Mouse (Mus musculus) neural tube, embryonic 12.5 days (tissue): ENCODE data around the gene Zfp653. TPM values are rescaled to one million over a fixed set of nuclear protein-coding genes. Genes with fewer than 3 reads are reported as not detected.

ENCODE experiments used
- ATAC-seq: fragments of 200-750 bp; cut with Nextera tagmentation; 2 replicates; pipeline ENCODE4 v1.8.0; 2017; ENCODE audit warnings: low read depth, mild to moderate bottlenecking, moderate TSS enrichment, moderate library complexity; ENCODE audit not compliant: low FRiP score
- H3K27ac ChIP-seq: fragments of 300-500 bp; sonication (generic); 2 replicates; pipeline ENCODE4 v1.5.1; 2016
- H3K27me3 ChIP-seq: fragments of 300-500 bp; sonication (generic); replicated peaks from 2 replicates; pipeline ENCODE4 v1.6.1; 2016; ENCODE audit warnings: mild to moderate bottlenecking
- H3K36me3 ChIP-seq: fragments of 300-500 bp; sonication (generic); 2 replicates; pipeline ENCODE4 v1.6.1; 2016; ENCODE audit warnings: mild to moderate bottlenecking
- H3K4me1 ChIP-seq: fragments of 300-500 bp; sonication (generic); 2 replicates; pipeline ENCODE4 v1.6.1; 2016
- H3K4me2 ChIP-seq: fragments of 300-500 bp; sonication (generic); replicated peaks from 2 replicates; pipeline ENCODE4 v1.6.1; 2016; ENCODE audit warnings: mild to moderate bottlenecking
- H3K4me3 ChIP-seq: fragments of 300-500 bp; sonication (generic); 2 replicates; pipeline ENCODE4 v1.5.1; 2016
- H3K9ac ChIP-seq: fragments of 300-500 bp; sonication (generic); 2 replicates; pipeline ENCODE4 v1.6.1; 2016; ENCODE audit warnings: mild to moderate bottlenecking
- H3K9me3 ChIP-seq: fragments of 300-500 bp; sonication (generic); 2 replicates; pipeline ENCODE4 v1.6.1; 2016; ENCODE audit warnings: mild to moderate bottlenecking
- WGBS: fragments of 180-500 bp; shearing (Covaris S2); methylation state at CpG from one replicate; pipeline ENCODE4 v1.1.7; 2016; 5-methylcytosine and 5-hydroxymethylcytosine counted together
- microRNA-seq: library from miRNA; unstranded; fragments of <30 nt; microRNA quantifications from one replicate; pipeline ENCODE4, GENCODE M21; 2017
- polyA plus RNA-seq: library from polyadenylated mRNA; unstranded; fragments of >200 nt; fragmentation: Nextera tagmentation; extraction: Ambion mirVana; gene quantifications from 2 replicates; pipeline ENCODE4 v1.2.1, GENCODE M21; 2016

Gene Zfp653
- polyA plus RNA-seq, 1 experiment from 2014 or later = 20.7 TPM

GRCm38 (mm10) chr9:22011055-22011454 is 60.1 kb downstream of the Zfp653 start:
- Histone ChIP-seq H3K27ac (no peak overlapping the region), H3K4me3 (no peak overlapping the region), H3K36me3 (peaks cover 88% of the 10 kb centered on the region), H3K4me1 (peaks cover 11% of the 10 kb centered on the region), H3K27me3 (no peaks in the 10 kb centered on the region), H3K4me2 (no peak overlapping the region), H3K9ac (no peak overlapping the region), H3K9me3 (no peaks in the 10 kb centered on the region)
- ATAC-seq = no peak; the same call in 1 of the 2 replicates
- WGBS = 96% methylated on average over 5 of the region's 5 CpGs

Small RNA genes lying within 50 kb of the gene (microRNA-seq; reads per million reads assigned to microRNA genes)
- not detected for gene Mir7084

Other genes with a start within 250 kb of the Zfp653 start
- gene Angptl8, start 235.9 kb downstream of the Zfp653 start, polyA plus RNA-seq = 0.53 TPM in 1 of 2 replicates, not detected in the other
- 26.2 and 26.9 TPM in 2 replicates for gene Dock6, start 218.7 kb downstream of the Zfp653 start, polyA plus RNA-seq
- gene Rab3d, start 153.2 kb downstream of the Zfp653 start, polyA plus RNA-seq = 19.3 and 21.3 TPM in 2 replicates
- gene Ccdc159, start 143.9 kb downstream of the Zfp653 start, polyA plus RNA-seq = 6.4 and 6.6 TPM in 2 replicates
- 36.1 and 42.3 TPM in 2 replicates for gene Tmem205, start 143.8 kb downstream of the Zfp653 start, polyA plus RNA-seq
- gene Plppr2, start 134.3 kb downstream of the Zfp653 start, polyA plus RNA-seq = 53.3 and 56.2 TPM in 2 replicates
- 8.1 and 9.7 TPM in 2 replicates for gene Swsap1, start 115.6 kb downstream of the Zfp653 start, polyA plus RNA-seq
- 3.5 and 4.0 TPM in 2 replicates for gene Epor, start 107.9 kb downstream of the Zfp653 start, polyA plus RNA-seq
- gene Rgl3, start 81.9 kb downstream of the Zfp653 start, polyA plus RNA-seq = 2.0 and 2.8 TPM in 2 replicates
- gene Ccdc151, start 68.7 kb downstream of the Zfp653 start, polyA plus RNA-seq = 2.7 and 3.6 TPM in 2 replicates
- gene Prkcsh, start 68.6 kb downstream of the Zfp653 start, polyA plus RNA-seq = 104 and 109 TPM in 2 replicates
- gene Elavl3, start 19.4 kb downstream of the Zfp653 start, polyA plus RNA-seq = 73.5 and 77.9 TPM in 2 replicates
- not detected in 2 replicates for gene Gm49318, start 117 bp downstream of the Zfp653 start, polyA plus RNA-seq
- 46.7 and 47.3 TPM in 2 replicates for gene Ecsit, start 14.1 kb upstream of the Zfp653 start, polyA plus RNA-seq
- 0.39 and 1.4 TPM in 2 replicates for gene Cnn1, start 27.8 kb upstream of the Zfp653 start, polyA plus RNA-seq
- gene Elof1, start 45.8 kb upstream of the Zfp653 start, polyA plus RNA-seq = 171 and 172 TPM in 2 replicates
- 5.2 and 5.8 TPM in 2 replicates for gene Acp5, start 64.3 kb upstream of the Zfp653 start, polyA plus RNA-seq
- gene Pigyl, start 85.5 kb upstream of the Zfp653 start, polyA plus RNA-seq = 63.2 and 68.4 TPM in 2 replicates
- 0.13 and 0.33 TPM in 2 replicates for gene Zfp872, start 116.7 kb upstream of the Zfp653 start, polyA plus RNA-seq
- 10.6 and 10.8 TPM in 2 replicates for gene Zfp809, start 154.3 kb upstream of the Zfp653 start, polyA plus RNA-seq
- 4.7 and 5.1 TPM in 2 replicates for gene Zfp599, start 188.5 kb upstream of the Zfp653 start, polyA plus RNA-seq
- gene Zfp810, start 236.3 kb upstream of the Zfp653 start, polyA plus RNA-seq = 36.3 and 38.8 TPM in 2 replicates